Mouse (Mus musculus) bone marrow, adult 2 months (tissue): Measurements from ENCODE around the gene Cdh20.

Experiments used
- CTCF ChIP-seq: fragments of 200-500 bp; IDR thresholded peaks from 2 replicates; pipeline ENCODE4 v1.5.1; 2011; ENCODE audit warnings: low read length, control low read depth; ENCODE audit not compliant: control insufficient read depth, insufficient read depth
- POLR2A ChIP-seq: fragments of 200-500 bp; IDR thresholded peaks from 2 replicates; pipeline ENCODE4 v1.6.1; 2011; ENCODE audit warnings: low read depth, mild to moderate bottlenecking, control low read depth, low read length, borderline replicate concordance; ENCODE audit not compliant: control insufficient read depth

DNA sequence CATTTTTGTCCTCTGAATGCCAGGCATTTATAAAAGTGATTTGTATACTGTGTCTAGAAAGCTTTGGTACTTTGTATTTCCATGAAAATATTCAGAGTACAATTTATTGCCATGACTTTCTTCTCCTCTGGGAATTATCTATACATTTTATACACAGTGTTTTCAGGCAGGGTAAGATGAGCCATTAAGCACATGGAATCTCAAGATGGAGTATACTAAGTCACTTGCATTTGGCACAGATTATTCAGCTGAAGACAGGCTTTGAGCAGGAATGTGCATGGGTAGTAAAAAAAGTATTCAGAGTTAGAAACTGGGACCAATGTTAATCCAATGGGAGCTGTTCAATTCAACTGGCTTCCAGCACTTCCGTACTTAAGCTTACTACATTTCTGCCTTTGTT is 109.1 kb downstream of the Cdh20 start:
- no peak for TF ChIP-seq POLR2A
- TF ChIP-seq CTCF, result no peak
